Mouse (Mus musculus): ENCODE measurements around the gene Jag1.

Jag1 gene

GRCm38 (mm10) chr2:137099211-137099734, 17.2 kb downstream of the Jag1 start:
- DNase-seq (ENCODE audit: inconsistent ontology term): peak; percentile 63

DNA sequence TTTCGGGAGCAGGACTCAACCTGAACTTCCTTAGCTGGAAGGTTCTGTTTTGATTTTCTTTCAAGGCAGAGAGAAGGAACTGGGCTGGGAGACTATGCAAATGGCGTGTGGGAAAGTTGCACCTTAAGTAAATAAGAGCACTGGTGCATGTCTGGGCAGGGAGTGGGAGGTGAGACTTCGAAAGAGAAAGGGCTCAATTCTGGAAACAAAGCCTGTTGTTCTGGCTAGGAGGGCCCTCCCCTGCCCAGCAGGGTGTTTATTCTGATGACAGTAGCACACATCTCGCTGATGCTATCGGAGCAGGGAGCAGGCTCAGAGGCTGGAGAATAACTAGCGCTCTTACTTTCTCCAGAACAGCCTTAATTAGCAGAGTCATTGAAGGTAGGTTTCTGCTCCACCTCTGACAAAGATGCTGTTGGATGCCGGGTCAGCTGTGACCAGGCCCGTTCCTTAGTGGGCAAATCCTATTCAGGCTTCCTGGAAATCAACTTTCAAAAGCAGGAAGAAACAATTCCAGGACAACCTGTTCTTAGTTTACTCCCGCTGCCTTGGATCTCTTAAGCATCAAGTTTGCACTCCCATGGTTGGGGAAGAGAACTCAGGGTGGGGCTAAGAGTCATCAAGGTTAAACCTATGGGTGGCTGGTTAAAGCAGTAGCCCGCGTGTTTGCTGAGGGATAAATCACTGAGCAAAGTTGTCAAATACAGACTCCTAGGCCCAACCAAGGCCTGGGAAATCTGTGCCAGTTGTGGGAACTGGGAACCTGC, 18.0 kb downstream of the Jag1 start:
- DNase-seq (ENCODE audit: inconsistent ontology term): no peak

- DNase-seq (ENCODE audit: inconsistent ontology term): no peak
Observed at GRCm38 (mm10) chr2:137096981-137097460, 19.4 kb downstream of the Jag1 start.

- no peak for DNase-seq (ENCODE audit: inconsistent ontology term)
Observed at GRCm38 (mm10) chr2:137094301-137094700, 22.1 kb downstream of the Jag1 start.

- no peak for DNase-seq (ENCODE audit: inconsistent ontology term)
Observed at GRCm38 (mm10) chr2:137093298-137093630, 23.2 kb downstream of the Jag1 start.

DNA sequence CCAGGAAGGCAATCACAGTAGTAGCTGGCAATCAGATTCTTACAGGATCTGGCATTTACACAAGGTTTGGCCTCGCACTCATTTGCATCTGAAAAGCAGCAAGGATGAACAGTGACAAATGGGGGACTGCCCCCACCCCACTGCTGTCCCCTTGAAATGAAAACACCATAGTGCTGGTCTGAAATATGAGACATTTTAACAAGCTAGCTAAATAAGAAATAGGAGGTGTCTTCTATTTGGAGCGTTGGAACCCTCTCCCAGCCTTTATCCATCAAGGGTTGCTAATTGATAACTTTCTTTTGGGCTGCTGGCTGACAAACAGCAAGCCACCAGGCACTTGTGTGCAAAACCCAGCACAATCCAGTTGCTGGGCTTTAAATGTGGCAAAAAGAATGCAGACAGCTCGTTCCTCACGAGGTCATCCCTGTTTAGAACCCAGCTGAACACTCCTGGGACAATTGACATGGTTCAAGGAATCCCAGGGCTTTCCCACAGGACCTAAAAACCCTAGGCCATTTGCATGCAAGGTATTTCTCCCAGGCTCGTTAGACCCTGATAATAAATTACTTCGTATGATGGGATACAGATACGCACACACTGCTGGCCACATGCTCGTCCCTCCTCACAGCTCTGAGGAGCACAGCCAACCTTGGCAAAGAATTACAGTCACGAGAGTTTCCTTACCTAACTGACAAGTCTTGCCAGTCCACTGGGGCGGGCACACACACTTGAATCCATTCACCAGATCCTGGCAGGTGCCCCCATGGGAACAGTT, 23.7 kb downstream of the Jag1 start:
- DNase-seq (ENCODE audit: inconsistent ontology term): no peak

GRCm38 (mm10) chr2:137091766-137092522, 24.5 kb downstream of the Jag1 start:
- no peak for DNase-seq (ENCODE audit: inconsistent ontology term)

- no peak for DNase-seq (ENCODE audit: inconsistent ontology term)
Observed at GRCm38 (mm10) chr2:137087705-137088104, 28.7 kb downstream of the Jag1 start.

GRCm38 (mm10) chr2:137086621-137087395, 29.6 kb downstream of the Jag1 start:
- DNase-seq (ENCODE audit: inconsistent ontology term): no peak

DNA sequence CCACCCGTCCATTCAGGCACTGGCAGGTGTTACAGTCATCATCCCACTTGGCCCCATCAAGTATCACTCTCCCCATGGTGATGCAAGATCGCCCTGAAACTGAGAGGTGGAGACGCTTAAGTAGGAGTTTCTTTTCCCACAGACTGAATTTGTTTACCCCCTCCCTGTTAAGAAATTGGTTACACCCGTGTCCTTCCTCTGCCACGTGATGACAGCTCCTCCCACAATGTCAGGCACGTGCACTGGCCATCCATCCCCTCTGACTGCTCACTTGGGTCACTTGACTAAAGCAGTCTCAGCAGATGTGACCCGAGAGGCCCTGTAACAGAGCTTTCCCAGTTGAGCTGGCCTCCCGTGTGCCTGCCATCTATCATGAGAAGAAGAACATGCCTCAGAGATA, 31.2 kb downstream of the Jag1 start:
- DNase-seq (ENCODE audit: inconsistent ontology term): no peak

- DNase-seq (ENCODE audit: inconsistent ontology term): no peak
Observed at GRCm38 (mm10) chr2:137082896-137083620, 33.4 kb downstream of the Jag1 start.

DNA sequence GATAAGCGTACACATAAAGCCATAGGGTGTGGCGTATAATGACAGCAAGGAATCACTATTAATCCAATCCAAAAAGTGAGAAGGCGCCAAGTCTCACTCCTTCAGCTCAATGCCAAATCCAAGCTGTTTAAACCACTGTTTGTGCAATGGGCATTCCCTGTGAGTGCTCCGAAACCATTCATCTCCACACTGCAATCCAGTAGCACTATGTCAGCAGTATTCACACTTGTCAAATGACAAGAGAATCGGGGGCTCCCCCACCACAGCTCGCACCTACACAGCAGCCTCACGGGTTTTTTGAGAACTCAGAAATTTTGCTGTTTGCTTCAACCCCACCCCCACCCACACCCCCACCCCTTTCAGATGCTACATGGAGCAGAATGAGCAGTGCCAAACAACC, 35.4 kb downstream of the Jag1 start:
- no peak for DNase-seq (ENCODE audit: inconsistent ontology term)

DNA sequence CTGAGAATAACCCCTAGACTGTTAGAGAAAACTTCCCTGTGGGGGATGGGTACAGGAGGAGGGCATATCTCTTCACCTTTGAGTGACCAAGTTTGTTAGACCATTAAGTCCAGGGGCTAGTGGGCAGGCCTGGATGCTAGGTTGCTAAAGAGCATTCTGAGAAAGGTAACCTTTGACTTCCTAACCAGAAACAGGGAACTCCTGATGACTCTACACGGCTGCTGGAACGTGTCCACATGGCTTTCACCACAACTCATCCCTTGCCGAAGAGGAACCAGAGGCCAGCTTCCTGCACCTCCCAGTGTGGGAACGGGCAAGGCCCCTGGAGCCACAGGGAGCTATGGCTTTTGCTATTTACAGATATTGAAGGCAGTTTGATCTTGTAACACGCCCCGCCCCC, 36.0 kb downstream of the Jag1 start:
- DNase-seq (ENCODE audit: inconsistent ontology term): no peak

- DNase-seq (ENCODE audit: inconsistent ontology term): peak; percentile 82
Observed at GRCm38 (mm10) chr2:137079721-137080320, 36.6 kb downstream of the Jag1 start.

DNA sequence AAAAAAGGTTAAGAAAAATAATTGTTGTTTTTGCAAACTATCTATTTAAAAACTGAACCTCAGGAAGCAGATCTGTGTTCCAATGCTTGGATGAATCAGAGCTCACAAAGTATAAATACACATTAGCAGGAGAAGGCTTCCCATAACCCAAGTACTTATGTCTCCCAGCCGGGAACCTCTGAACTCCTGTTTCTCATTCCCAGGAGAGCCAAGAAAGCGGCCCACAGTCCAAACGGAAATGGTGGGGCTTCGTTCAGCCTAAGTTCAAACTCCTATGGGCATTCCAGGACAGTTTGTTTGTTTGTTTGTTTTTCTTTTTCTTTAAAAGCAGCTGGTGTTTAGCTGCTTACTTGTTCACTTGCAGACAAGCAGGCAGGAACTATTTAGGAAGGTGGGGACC, 37.7 kb downstream of the Jag1 start:
- DNase-seq (ENCODE audit: inconsistent ontology term): no peak

- DNase-seq (ENCODE audit: inconsistent ontology term): no peak
Observed at GRCm38 (mm10) chr2:137074313-137074620, 42.2 kb downstream of the Jag1 start.

DNA sequence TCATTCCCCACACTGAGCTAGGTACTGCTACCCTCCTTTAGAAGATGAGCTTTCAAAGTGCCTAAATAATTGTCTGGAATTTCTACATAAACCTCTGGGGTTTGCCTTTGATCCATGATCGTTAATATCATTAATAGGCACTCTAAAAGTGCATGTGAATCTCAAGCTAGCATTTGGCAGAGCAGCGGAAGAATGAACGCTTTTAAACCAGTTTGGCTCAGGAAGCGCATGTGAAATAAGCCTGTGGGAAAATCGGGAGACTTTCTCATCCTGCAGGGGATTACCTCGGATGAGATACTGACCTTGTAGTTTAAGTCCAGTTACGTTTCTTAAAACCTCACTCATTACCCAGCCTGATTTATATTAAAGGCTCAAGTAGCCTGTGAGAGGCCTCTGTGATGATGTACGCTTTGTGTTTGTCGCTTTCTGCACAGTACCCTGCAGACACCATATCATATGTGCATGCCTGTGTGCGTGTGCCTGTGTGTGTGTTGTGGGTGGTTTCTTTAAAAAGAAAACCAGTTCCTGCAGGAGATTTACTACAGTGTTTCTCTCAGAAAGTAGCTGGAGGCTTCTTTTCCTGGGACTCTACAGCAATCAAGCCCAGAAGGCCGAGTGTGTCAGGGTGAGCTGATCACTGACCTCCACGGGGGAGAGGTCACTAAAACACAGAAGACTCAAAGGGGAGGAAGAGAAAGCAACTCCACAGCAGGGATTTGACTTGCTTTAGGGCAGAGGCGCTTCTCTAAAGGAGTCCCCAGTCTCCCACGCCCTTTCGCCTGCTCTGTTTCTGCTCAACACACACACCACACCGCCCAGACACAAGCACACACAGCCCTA, 42.8 kb downstream of the Jag1 start:
- no peak for DNase-seq (ENCODE audit: inconsistent ontology term)

- peak; percentile 88 for DNase-seq (ENCODE audit: inconsistent ontology term)
Observed at GRCm38 (mm10) chr2:137067479-137068110, 48.8 kb downstream of the Jag1 start.

GRCm38 (mm10) chr2:137064513-137064912, 51.9 kb downstream of the Jag1 start:
- DNase-seq (ENCODE audit: inconsistent ontology term): peak; percentile 47
